Comparison of ENCODE assay signal across 8 mouse cellular contexts in the genomic region with DNA sequence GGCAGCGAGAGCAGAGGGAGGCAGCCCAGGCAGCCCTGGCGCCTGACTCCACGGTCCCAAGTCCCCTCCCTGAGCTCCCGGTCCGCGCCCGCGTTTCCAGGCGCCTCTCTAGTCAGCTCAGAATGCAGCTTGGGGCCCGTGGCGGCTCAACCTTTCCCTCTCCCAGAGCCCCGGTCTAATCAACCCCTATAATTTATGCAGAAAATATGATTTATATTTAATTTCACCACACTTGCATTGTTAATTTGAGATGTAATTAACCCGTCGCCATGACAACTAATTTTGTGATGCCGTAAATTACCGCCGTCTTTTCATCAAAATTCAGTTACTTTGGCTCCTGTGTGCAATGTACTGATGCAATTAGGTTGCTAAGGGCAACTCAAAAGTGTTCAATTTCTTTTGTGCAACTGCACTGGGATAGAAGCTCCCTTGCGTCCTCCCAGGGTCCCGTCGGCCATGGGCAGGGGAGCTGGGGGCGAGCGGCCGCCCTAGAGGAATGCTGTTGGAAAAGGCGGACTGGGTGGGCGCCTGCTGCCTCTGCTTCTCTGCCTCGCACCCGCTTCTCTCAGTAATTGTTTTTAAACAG. TPM values are rescaled to one million over a fixed set of nuclear protein-coding genes. Genes with fewer than 3 reads are reported as not detected.
DNase-seq lines count a peak whose midpoint lies in the region; ATAC-seq and TF ChIP-seq lines count a peak whose summit lies in the region.

No protein-coding gene starts in this region.

- peak overlapping the region; percentile 35; the same call in 1 of the 2 replicates for H3K9ac ChIP-seq in hindbrain, embryonic 12.5 days
- H3K9ac ChIP-seq in midbrain, postnatal 0 days (replicated peaks; ENCODE audit: low read length, poor library complexity, severe bottlenecking) = no peak overlapping the region

- peaks cover 57% of the 10 kb centered on the region for H3K4me1 ChIP-seq in hindbrain, embryonic 12.5 days
- peaks cover 3% of the 10 kb centered on the region; the same call in 1 of the 2 replicates for H3K4me1 ChIP-seq in midbrain, postnatal 0 days (ENCODE audit: insufficient read depth, low read length)

- ATAC-seq in hindbrain, embryonic 12.5 days (ENCODE audit: low FRiP score) = peak; percentile 81
- peak; percentile 55 for ATAC-seq in midbrain, postnatal 0 days (ENCODE audit: low FRiP score)

- under 1% methylated on average over 27 of the region's 27 CpGs for WGBS in hindbrain, embryonic 12.5 days
- WGBS in midbrain, postnatal 0 days = 2% methylated on average over 27 of the region's 27 CpGs

- H3K4me3 ChIP-seq in hindbrain, embryonic 12.5 days = peak overlapping the region; percentile 24
- peak overlapping the region; percentile 23 for H3K4me3 ChIP-seq in midbrain, postnatal 0 days (ENCODE audit: low read depth, low read length)

- peak; percentile 42 for DNase-seq in kidney, postnatal 14 days
- no peak for DNase-seq in kidney, adult 11 months
- DNase-seq in embryo, embryonic 11 days = peak; percentile 84
- DNase-seq in midbrain, postnatal 0 days (ENCODE audit: low spot score) = peak; percentile 63
- no peak for DNase-seq in yolk sac, embryonic 10.5 days (ENCODE audit: low spot score)
- DNase-seq in frontal cortex, postnatal 25 days (ENCODE audit: low spot score in 2 of 2) = no peak
- no peak for DNase-seq in cerebellum, postnatal 36 days

- H3K9me3 ChIP-seq in hindbrain, embryonic 12.5 days (replicated peaks) = no peaks in the 10 kb centered on the region
- no peaks in the 10 kb centered on the region for H3K9me3 ChIP-seq in midbrain, postnatal 0 days (ENCODE audit: low read length)

- H3K27ac ChIP-seq in hindbrain, embryonic 12.5 days = peak overlapping the region; percentile 79
- no peak overlapping the region for H3K27ac ChIP-seq in midbrain, postnatal 0 days (ENCODE audit: low read depth, low read length)

- no peaks in the 10 kb centered on the region for H3K36me3 ChIP-seq in hindbrain, embryonic 12.5 days
- H3K36me3 ChIP-seq in midbrain, postnatal 0 days (ENCODE audit: insufficient read depth, low read length) = no peaks in the 10 kb centered on the region

- TF ChIP-seq CTCF in midbrain, postnatal 0 days (IDR thresholded peaks at IDR 0.05) = no peak

- H3K4me2 ChIP-seq in hindbrain, embryonic 12.5 days (replicated peaks) = peak overlapping the region; percentile 54
- peak overlapping the region; percentile 48 for H3K4me2 ChIP-seq in midbrain, postnatal 0 days (ENCODE audit: low read depth, low read length, poor library complexity, severe bottlenecking)

- H3K27me3 ChIP-seq in hindbrain, embryonic 12.5 days = peaks cover 79% of the 10 kb centered on the region
- H3K27me3 ChIP-seq in midbrain, postnatal 0 days (ENCODE audit: insufficient read depth, low read length) = peaks cover 20% of the 10 kb centered on the region

RNA-seq across cellular contexts. Expression of gene Casz1, which starts 55.8 kb away (rescaled TPM):
- polyA plus RNA-seq in hindbrain, embryonic 12.5 days (2016; fragmentation: Nextera tagmentation; extraction: Ambion mirVana) = 7.1 and 8.9 TPM in 2 replicates
- 3.7 and 4.0 TPM in 2 replicates for total RNA-seq in midbrain, postnatal 0 days (2014; rRNA removed)
- polyA plus RNA-seq in midbrain, postnatal 0 days (2015; fragmentation: Nextera tagmentation; extraction: Ambion mirVana) = 2.0 TPM in 2 replicates

Comparison
In these comparisons a context has a peak if more than half of its experiments do, and no peak if none do; other contexts are left out.
1. DNase-seq: peak in kidney, postnatal 14 days (single experiment), embryo, embryonic 11 days (single experiment) and midbrain, postnatal 0 days (single experiment); none in kidney, adult 11 months (single experiment), yolk sac, embryonic 10.5 days (single experiment), frontal cortex, postnatal 25 days (0 of 2) and cerebellum, postnatal 36 days (0 of 2).